Mouse (Mus musculus) embryonic facial prominence, embryonic 15.5 days (tissue): ENCODE data around the gene Ccdc34. TPM values are rescaled to one million over a fixed set of nuclear protein-coding genes. Genes with fewer than 3 reads are reported as not detected.

Experiments
- ATAC-seq: fragments of 200-750 bp; cut with Nextera tagmentation; 2 replicates; pipeline ENCODE4 v1.8.0; 2017; ENCODE audit warnings: low read depth, moderate TSS enrichment; ENCODE audit not compliant: insufficient number of reproducible peaks, low FRiP score, low TSS enrichment
- H3K27ac ChIP-seq: fragments of 300-500 bp; sonication (generic); replicated peaks from 2 replicates; pipeline ENCODE4 v1.5.1; 2015; ENCODE audit warnings: mild to moderate bottlenecking, inconsistent platforms
- H3K27me3 ChIP-seq: fragments of 300-500 bp; sonication (generic); 2 replicates; pipeline ENCODE4 v1.6.1; 2015; ENCODE audit warnings: inconsistent platforms
- H3K36me3 ChIP-seq: fragments of 300-500 bp; sonication (generic); 2 replicates; pipeline ENCODE4 v1.6.1; 2015; ENCODE audit warnings: mild to moderate bottlenecking, inconsistent platforms
- H3K4me1 ChIP-seq: fragments of 300-500 bp; sonication (generic); 2 replicates; pipeline ENCODE4 v1.6.1; 2015; ENCODE audit warnings: inconsistent platforms
- H3K4me2 ChIP-seq: fragments of 300-500 bp; sonication (generic); replicated peaks from 2 replicates; pipeline ENCODE4 v1.6.1; 2015; ENCODE audit warnings: mild to moderate bottlenecking, inconsistent platforms
- H3K4me3 ChIP-seq: fragments of 300-500 bp; sonication (generic); replicated peaks from 2 replicates; pipeline ENCODE4 v1.5.1; 2015; ENCODE audit warnings: mild to moderate bottlenecking, inconsistent platforms
- H3K9ac ChIP-seq: fragments of 300-500 bp; sonication (generic); 2 replicates; pipeline ENCODE4 v1.6.1; 2015; ENCODE audit warnings: inconsistent platforms
- H3K9me3 ChIP-seq: fragments of 300-500 bp; sonication (generic); replicated peaks from 2 replicates; pipeline ENCODE4 v1.6.1; 2016; ENCODE audit warnings: inconsistent platforms
- WGBS: fragments of 180-500 bp; shearing (Covaris S2); methylation state at CpG from one replicate; pipeline ENCODE4 v1.1.7; 2015; 5-methylcytosine and 5-hydroxymethylcytosine counted together
- polyA plus RNA-seq: library from polyadenylated mRNA; unstranded; fragments of >200 nt; fragmentation: Nextera tagmentation; extraction: Ambion mirVana; gene quantifications from 2 replicates; pipeline ENCODE4 v1.2.1, GENCODE M21; 2015

The Ccdc34 gene
- polyA plus RNA-seq, 1 experiment from 2014 or later: 47.1 TPM

GRCm38 (mm10) chr2:110199648-110200047 is 182.0 kb downstream of the Ccdc34 start:
- WGBS: 27% methylated on average over 1 of the region's 1 CpGs
- Histone ChIP-seq H3K9ac (no peak overlapping the region), H3K9me3 (no peaks in the 10 kb centered on the region), H3K4me1 (peaks cover 1% of the 10 kb centered on the region; the same call in 1 of the 2 replicates), H3K27me3 (no peaks in the 10 kb centered on the region), H3K4me3 (no peak overlapping the region), H3K4me2 (no peak overlapping the region), H3K27ac (no peak overlapping the region), H3K36me3 (no peaks in the 10 kb centered on the region)
- ATAC-seq: no peak

GRCm38 (mm10) chr2:110201770-110202169 is 184.2 kb downstream of the Ccdc34 start:
- H3K27me3 ChIP-seq: no peaks in the 10 kb centered on the region
- no peak for ATAC-seq
- H3K4me1 ChIP-seq: peaks cover 4% of the 10 kb centered on the region; the same call in 1 of the 2 replicates
- no peak overlapping the region for H3K4me2 ChIP-seq
- H3K4me3 ChIP-seq: no peak overlapping the region
- H3K9me3 ChIP-seq: no peaks in the 10 kb centered on the region
- WGBS: 66% methylated on average over 4 of the region's 4 CpGs
- H3K27ac ChIP-seq: no peak overlapping the region
- no peak overlapping the region for H3K9ac ChIP-seq
- H3K36me3 ChIP-seq: no peaks in the 10 kb centered on the region

- H3K9ac ChIP-seq: no peak overlapping the region
- no peak overlapping the region for H3K4me2 ChIP-seq
- no peak overlapping the region for H3K27ac ChIP-seq
- no peaks in the 10 kb centered on the region for H3K9me3 ChIP-seq
- no peak overlapping the region for H3K4me3 ChIP-seq
- peaks cover 4% of the 10 kb centered on the region; the same call in 1 of the 2 replicates for H3K4me1 ChIP-seq
- WGBS: 72% methylated on average over 13 of the region's 13 CpGs
- no peaks in the 10 kb centered on the region for H3K36me3 ChIP-seq
- H3K27me3 ChIP-seq: no peaks in the 10 kb centered on the region
- ATAC-seq: no peak
These were observed 185.3 kb downstream of the Ccdc34 start for GRCm38 (mm10) chr2:110202716-110203497.

- no peak for ATAC-seq
- Histone ChIP-seq H3K27ac (no peak overlapping the region), H3K9ac (no peak overlapping the region), H3K27me3 (no peaks in the 10 kb centered on the region), H3K36me3 (no peaks in the 10 kb centered on the region), H3K4me1 (peaks cover 4% of the 10 kb centered on the region; the same call in 1 of the 2 replicates), H3K4me3 (no peak overlapping the region), H3K9me3 (no peaks in the 10 kb centered on the region), H3K4me2 (no peak overlapping the region)
- 55% methylated on average over 4 of the region's 4 CpGs for WGBS
These were observed 186.6 kb downstream of the Ccdc34 start for GRCm38 (mm10) chr2:110204169-110204568.

DNA sequence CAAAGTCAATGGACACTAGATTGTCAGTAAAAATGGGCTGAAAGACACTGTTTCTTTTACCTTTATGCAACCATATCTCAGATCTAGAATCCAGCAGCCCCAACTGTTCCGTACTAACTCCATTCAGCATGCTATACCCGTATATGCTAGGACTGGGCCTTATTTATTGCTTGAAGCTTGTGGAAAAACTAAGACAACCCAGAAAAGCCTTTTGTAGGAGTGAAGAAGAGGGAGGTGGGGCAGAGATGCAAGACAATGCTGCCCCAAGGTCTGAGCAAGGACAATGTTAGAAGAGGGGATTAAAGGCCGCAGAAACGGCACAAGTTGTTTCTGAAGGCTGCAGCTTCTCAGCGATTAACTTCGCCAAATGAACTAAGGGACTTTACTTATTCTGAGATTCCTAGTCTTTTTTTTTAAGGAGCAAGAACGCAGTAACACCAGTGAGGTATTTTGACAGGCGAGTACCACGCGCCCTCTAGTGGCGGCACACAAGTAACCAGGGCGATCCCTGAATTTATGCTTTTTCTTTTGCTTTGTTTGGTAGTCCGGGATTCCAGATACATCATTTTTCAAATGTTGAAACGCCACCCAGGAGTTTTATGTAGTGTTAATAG is 187.2 kb downstream of the Ccdc34 start:
- Histone ChIP-seq H3K4me2 (no peak overlapping the region; the same call in 1 of the 2 replicates), H3K4me1 (peaks cover 4% of the 10 kb centered on the region; the same call in 1 of the 2 replicates), H3K27me3 (no peaks in the 10 kb centered on the region), H3K36me3 (no peaks in the 10 kb centered on the region), H3K4me3 (no peak overlapping the region), H3K9ac (no peak overlapping the region), H3K9me3 (no peaks in the 10 kb centered on the region), H3K27ac (peak overlapping the region; percentile 68)
- ATAC-seq: no peak
- 8% methylated on average over 14 of the region's 14 CpGs for WGBS

DNA sequence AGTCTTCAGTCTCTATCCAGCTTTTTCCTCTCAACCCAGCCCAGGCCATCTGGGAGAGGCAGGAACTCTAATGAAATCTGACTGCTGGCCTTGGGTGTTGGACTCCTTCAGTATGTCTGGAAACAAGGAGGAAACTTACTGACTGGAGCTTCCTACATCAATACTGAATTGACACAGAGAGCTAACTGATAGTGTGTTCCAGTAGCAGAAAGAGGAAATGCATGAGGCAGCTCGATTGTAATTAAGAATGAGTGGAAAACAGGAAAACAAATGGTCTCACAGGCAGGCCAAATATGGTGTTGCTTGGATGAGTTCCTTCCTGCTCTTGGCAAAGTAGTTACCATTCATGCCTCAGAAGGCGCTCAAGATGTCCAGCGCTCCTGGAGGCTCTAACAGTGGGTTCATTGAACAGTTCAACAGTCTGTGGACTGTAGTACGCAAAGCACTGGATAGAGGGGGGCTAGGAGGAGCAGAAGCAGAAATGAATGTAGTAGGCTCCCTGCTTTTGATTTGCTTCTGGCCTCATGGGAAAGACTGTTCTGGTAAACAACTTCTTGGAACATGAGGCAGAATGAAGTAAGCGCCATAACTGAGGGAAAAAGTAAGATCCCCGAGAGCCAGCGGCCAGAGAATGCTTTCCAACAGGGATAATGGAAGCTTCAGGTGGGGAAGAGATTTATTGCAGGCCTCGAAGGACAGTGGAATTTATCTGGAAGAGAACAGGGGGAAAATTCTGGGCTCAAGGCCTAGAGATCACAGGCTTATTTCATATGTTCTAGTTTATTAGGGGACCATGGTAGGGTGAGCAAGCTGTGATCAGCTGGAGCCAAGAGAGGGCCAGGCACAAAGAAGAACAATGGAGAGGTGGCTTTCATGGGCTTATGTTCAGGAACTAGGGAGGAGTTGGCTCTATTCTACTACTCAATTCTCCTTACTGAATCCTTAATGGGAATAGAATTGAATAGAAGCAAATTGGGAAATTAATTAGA is 193.2 kb downstream of the Ccdc34 start:
- no peak overlapping the region for H3K4me3 ChIP-seq
- 63% methylated on average over 8 of the region's 8 CpGs for WGBS
- peak overlapping the region; percentile 56 for H3K27ac ChIP-seq
- H3K4me1 ChIP-seq: no peaks in the 10 kb centered on the region
- ATAC-seq: peak; percentile 86
- no peak overlapping the region for H3K9ac ChIP-seq
- no peaks in the 10 kb centered on the region for H3K27me3 ChIP-seq
- H3K36me3 ChIP-seq: no peaks in the 10 kb centered on the region
- no peaks in the 10 kb centered on the region for H3K9me3 ChIP-seq
- H3K4me2 ChIP-seq: no peak overlapping the region

- H3K4me1 ChIP-seq: no peaks in the 10 kb centered on the region
- no peaks in the 10 kb centered on the region for H3K36me3 ChIP-seq
- no peak overlapping the region for H3K4me2 ChIP-seq
- ATAC-seq: no peak
- peak overlapping the region; percentile 52; the same call in 1 of the 2 replicates for H3K27ac ChIP-seq
- H3K9ac ChIP-seq: no peak overlapping the region
- H3K4me3 ChIP-seq: no peak overlapping the region
- H3K9me3 ChIP-seq: no peaks in the 10 kb centered on the region
- no peaks in the 10 kb centered on the region for H3K27me3 ChIP-seq
- WGBS: 64% methylated on average over 4 of the region's 4 CpGs
These were observed 196.7 kb downstream of the Ccdc34 start for GRCm38 (mm10) chr2:110214278-110214677.

- WGBS: 53% methylated on average over 9 of the region's 9 CpGs
- peak overlapping the region; percentile 0; the same call in 1 of the 2 replicates for H3K27ac ChIP-seq
- no peak for ATAC-seq
- no peak overlapping the region for H3K9ac ChIP-seq
- no peaks in the 10 kb centered on the region for H3K36me3 ChIP-seq
- H3K9me3 ChIP-seq: no peaks in the 10 kb centered on the region
- H3K4me1 ChIP-seq: no peaks in the 10 kb centered on the region
- H3K4me3 ChIP-seq: no peak overlapping the region
- no peaks in the 10 kb centered on the region for H3K27me3 ChIP-seq
- H3K4me2 ChIP-seq: no peak overlapping the region
These were observed 197.5 kb downstream of the Ccdc34 start for GRCm38 (mm10) chr2:110214991-110215684.

DNA sequence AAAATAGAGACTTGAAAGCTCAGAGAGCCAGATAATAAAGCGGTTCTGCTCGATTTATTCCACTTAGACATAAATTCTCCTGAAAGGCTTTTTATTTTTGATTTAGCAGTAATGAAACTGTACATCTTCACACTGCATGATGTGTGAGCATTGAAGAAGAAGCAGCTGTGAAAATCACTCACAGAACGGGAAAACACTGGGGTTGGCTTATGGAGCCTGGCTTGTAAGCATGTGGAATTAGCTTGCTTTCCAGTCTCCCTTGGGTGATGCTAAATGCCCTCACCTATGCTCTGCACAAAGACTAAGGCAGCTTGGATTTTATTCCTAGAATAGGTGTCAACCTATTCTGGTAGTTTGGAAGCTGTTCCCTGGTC is 198.1 kb downstream of the Ccdc34 start:
- Histone ChIP-seq H3K27ac (0 out of 2 replicates have a peak overlapping the region, but pooled peaks have one; percentile 0), H3K4me1 (no peaks in the 10 kb centered on the region), H3K9ac (no peak overlapping the region), H3K36me3 (no peaks in the 10 kb centered on the region), H3K27me3 (no peaks in the 10 kb centered on the region), H3K4me3 (no peak overlapping the region), H3K9me3 (no peaks in the 10 kb centered on the region), H3K4me2 (no peak overlapping the region)
- no peak for ATAC-seq
- WGBS: 63% methylated on average over 3 of the region's 3 CpGs

DNA sequence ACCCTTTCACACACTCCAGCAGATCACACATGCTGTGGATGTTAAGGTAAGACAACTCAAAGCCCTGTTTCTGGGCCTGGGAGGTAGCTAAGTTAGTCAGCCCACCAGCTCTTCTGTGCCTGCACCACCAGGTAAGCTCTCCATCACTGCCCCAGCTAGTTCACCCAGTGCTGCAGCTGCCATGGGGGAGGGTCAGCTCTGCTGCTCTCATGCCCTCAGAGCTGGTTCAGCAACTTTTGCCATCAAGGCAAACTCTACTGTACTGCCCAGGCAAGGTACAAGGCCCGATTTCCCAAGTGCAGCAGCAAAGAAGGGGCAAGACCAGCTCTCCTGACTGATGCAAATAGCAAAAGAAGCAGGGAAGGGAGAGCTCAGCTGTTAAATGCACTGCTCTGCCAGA is 202.9 kb downstream of the Ccdc34 start:
- Histone ChIP-seq H3K27me3 (no peaks in the 10 kb centered on the region), H3K4me2 (no peak overlapping the region), H3K9ac (no peak overlapping the region), H3K4me3 (no peak overlapping the region), H3K4me1 (no peaks in the 10 kb centered on the region), H3K36me3 (no peaks in the 10 kb centered on the region), H3K9me3 (no peaks in the 10 kb centered on the region), H3K27ac (no peak overlapping the region)
- WGBS: 70% methylated on average over 1 of the region's 1 CpGs
- ATAC-seq: no peak
